Mouse (Mus musculus) forebrain, embryonic 13.5 days (tissue): ENCODE data around the gene Irf2bp2. TPM values are rescaled to one million over a fixed set of nuclear protein-coding genes. Genes with fewer than 3 reads are reported as not detected.

Experiments
- ATAC-seq: fragments of 200-750 bp; cut with Nextera tagmentation; 2 replicates; pipeline ENCODE4 v1.8.0; 2017
- H3K27ac ChIP-seq: fragments of 300-500 bp; sonication (generic); 2 replicates; pipeline ENCODE4 v1.5.1; 2015; ENCODE audit warnings: inconsistent platforms, mild to moderate bottlenecking, moderate library complexity
- H3K27me3 ChIP-seq: fragments of 300-500 bp; sonication (generic); 2 replicates; pipeline ENCODE4 v1.6.1; 2015; ENCODE audit warnings: mild to moderate bottlenecking, inconsistent platforms
- H3K36me3 ChIP-seq: fragments of 300-500 bp; sonication (generic); 2 replicates; pipeline ENCODE4 v1.6.1; 2015; ENCODE audit warnings: mild to moderate bottlenecking, inconsistent platforms; ENCODE audit not compliant: poor library complexity, severe bottlenecking
- H3K4me1 ChIP-seq: fragments of 300-500 bp; sonication (generic); 2 replicates; pipeline ENCODE4 v1.6.1; 2015; ENCODE audit warnings: inconsistent platforms
- H3K4me2 ChIP-seq: fragments of 300-500 bp; sonication (generic); 2 replicates; pipeline ENCODE4 v1.6.1; 2015; ENCODE audit warnings: inconsistent platforms, mild to moderate bottlenecking, moderate library complexity
- H3K4me3 ChIP-seq: fragments of 300-500 bp; sonication (generic); 2 replicates; pipeline ENCODE4 v1.5.1; 2015; ENCODE audit warnings: mild to moderate bottlenecking, inconsistent platforms
- H3K9ac ChIP-seq: fragments of 300-500 bp; sonication (generic); 2 replicates; pipeline ENCODE4 v1.6.1; 2015; ENCODE audit warnings: mild to moderate bottlenecking, inconsistent platforms
- H3K9me3 ChIP-seq: fragments of 300-500 bp; sonication (generic); replicated peaks from 2 replicates; pipeline ENCODE4 v1.6.1; 2016; ENCODE audit warnings: inconsistent platforms
- WGBS: fragments of 180-500 bp; shearing (Covaris S2); methylation state at CpG from one replicate; pipeline ENCODE4 v1.1.7; 2015; 5-methylcytosine and 5-hydroxymethylcytosine counted together
- polyA plus RNA-seq: library from polyadenylated mRNA; unstranded; fragments of >200 nt; fragmentation: Nextera tagmentation; extraction: Ambion mirVana; gene quantifications from 2 replicates; pipeline ENCODE4 v1.2.1, GENCODE M21; 2015

The Irf2bp2 gene
- polyA plus RNA-seq, 1 experiment from 2014 or later = 8.3 TPM

DNA sequence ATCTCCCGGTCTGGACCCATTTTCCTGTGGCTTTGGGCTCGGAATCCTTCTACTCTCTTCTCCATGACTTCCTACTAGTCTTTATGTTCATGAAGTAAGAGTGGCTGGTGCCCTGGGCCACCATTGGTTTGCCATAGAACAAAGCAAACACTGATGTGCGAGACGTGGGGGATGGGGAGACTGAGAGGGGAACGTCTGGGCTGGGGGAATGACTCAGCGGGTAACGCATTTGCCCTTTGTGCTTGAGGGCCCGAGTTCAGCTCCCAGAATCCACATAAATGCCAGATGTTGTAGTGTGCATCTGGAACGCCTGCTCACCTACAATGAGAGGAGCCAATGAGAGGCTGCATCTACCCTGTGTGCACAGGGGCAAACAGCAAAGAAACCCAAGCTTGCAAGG, 36.4 kb downstream of the Irf2bp2 start:
- 25% methylated on average over 9 of the region's 9 CpGs for WGBS
- H3K36me3 ChIP-seq = no peaks in the 10 kb centered on the region
- ATAC-seq = no peak
- no peak overlapping the region for H3K9ac ChIP-seq
- H3K4me2 ChIP-seq = no peak overlapping the region
- H3K4me1 ChIP-seq = peaks cover 5% of the 10 kb centered on the region
- peaks cover 3% of the 10 kb centered on the region; the same call in 1 of the 2 replicates for H3K9me3 ChIP-seq
- no peak overlapping the region for H3K27ac ChIP-seq
- no peaks in the 10 kb centered on the region for H3K27me3 ChIP-seq
- H3K4me3 ChIP-seq = no peak overlapping the region

DNA sequence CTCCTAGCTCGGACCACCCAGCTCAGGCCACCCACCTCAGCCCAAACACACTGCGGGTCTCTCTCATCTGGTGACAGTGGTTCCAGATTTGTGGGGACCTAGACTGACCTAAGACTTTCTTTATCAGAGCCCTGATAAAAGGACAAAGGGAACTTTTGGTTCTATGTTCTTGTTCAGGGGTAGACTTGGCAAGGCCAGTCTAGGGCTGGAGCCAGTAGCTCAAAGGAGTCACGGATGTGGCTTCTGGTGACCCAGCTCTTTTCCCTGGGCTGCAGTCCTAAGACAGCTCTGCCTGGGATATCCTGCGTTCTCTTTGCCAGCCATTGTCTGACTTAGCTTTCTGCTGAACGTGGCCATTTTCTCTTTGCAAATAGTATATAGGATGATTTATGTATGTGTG, 37.1 kb downstream of the Irf2bp2 start:
- no peaks in the 10 kb centered on the region for H3K27me3 ChIP-seq
- H3K9ac ChIP-seq = no peak overlapping the region
- ATAC-seq = no peak
- H3K4me3 ChIP-seq = no peak overlapping the region
- H3K27ac ChIP-seq = no peak overlapping the region
- peaks cover 5% of the 10 kb centered on the region for H3K4me1 ChIP-seq
- no peak overlapping the region for H3K4me2 ChIP-seq
- H3K9me3 ChIP-seq = peaks cover 3% of the 10 kb centered on the region; the same call in 1 of the 2 replicates
- WGBS = 94% methylated on average over 5 of the region's 5 CpGs
- H3K36me3 ChIP-seq = no peaks in the 10 kb centered on the region

DNA sequence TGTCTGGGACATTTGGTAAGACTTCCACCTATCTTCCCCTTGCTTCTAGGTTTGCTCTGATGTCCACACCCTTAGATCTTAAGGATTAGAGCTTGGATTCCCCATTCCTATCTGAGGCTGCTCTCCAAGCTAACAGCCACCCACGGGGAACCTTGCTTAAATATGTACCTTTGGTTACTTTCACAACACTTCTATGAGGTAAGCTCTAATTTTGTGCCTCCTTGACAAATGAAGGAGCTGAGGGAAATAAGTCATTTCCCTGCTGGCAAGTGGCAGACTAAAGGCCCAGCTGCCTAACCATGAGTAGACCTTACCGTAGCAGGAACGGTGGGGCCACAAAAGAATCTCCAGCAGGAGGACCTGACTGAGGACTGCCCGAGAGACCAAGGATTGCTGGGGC, 39.0 kb downstream of the Irf2bp2 start:
- Histone ChIP-seq H3K9me3 (no peaks in the 10 kb centered on the region), H3K27ac (no peak overlapping the region), H3K36me3 (no peaks in the 10 kb centered on the region), H3K4me2 (no peak overlapping the region), H3K9ac (no peak overlapping the region), H3K27me3 (no peaks in the 10 kb centered on the region), H3K4me1 (peaks cover 5% of the 10 kb centered on the region), H3K4me3 (no peak overlapping the region)
- ATAC-seq = no peak
- 86% methylated on average over 4 of the region's 4 CpGs for WGBS

DNA sequence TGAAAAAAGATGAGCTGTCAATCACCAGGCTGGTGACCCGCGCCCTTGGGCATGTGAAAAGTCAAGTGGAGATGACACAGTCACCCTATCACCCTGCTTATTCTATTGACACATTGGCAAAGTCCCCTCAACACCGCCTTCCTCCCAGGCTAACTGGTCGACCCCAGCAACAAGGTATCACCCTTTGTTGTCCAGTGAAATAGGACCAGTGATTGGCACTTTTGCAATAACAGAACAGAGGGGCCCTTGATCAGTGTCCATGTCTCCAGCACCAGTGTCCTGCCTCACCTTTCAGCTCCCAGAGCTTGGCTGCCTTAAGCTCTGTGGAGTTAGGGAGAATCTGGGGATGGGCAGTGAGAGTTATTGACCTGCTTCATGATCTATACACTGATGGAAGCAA, 41.9 kb downstream of the Irf2bp2 start:
- Histone ChIP-seq H3K36me3 (no peaks in the 10 kb centered on the region), H3K9me3 (no peaks in the 10 kb centered on the region), H3K4me1 (no peaks in the 10 kb centered on the region), H3K27me3 (no peaks in the 10 kb centered on the region), H3K9ac (no peak overlapping the region), H3K4me2 (no peak overlapping the region), H3K4me3 (no peak overlapping the region), H3K27ac (no peak overlapping the region)
- ATAC-seq = no peak
- 94% methylated on average over 4 of the region's 4 CpGs for WGBS

DNA sequence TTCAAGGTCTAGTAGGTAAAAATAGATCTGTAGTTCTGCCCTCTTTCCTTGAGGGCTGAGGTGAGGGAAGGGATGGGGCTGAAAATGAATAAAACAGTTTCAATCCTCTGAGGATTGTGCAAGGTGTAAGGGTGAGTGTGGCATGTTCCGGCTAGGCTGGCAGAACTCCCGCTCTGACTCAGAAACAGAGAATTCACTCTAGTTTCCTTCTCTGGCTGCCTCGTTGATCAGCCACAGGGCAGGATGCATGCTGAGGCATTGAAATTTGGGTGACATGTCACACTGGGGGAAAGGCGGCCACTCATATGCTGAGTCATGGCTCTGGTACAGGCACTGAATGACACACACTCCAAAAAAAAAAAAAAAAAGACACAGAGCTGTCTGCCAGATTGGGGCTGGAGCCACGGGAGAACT, 42.8 kb downstream of the Irf2bp2 start:
- WGBS = 82% methylated on average over 5 of the region's 5 CpGs
- Histone ChIP-seq H3K36me3 (no peaks in the 10 kb centered on the region), H3K4me2 (no peak overlapping the region), H3K9ac (no peak overlapping the region), H3K4me3 (no peak overlapping the region), H3K4me1 (no peaks in the 10 kb centered on the region), H3K27me3 (no peaks in the 10 kb centered on the region), H3K9me3 (no peaks in the 10 kb centered on the region), H3K27ac (no peak overlapping the region)
- no peak for ATAC-seq

DNA sequence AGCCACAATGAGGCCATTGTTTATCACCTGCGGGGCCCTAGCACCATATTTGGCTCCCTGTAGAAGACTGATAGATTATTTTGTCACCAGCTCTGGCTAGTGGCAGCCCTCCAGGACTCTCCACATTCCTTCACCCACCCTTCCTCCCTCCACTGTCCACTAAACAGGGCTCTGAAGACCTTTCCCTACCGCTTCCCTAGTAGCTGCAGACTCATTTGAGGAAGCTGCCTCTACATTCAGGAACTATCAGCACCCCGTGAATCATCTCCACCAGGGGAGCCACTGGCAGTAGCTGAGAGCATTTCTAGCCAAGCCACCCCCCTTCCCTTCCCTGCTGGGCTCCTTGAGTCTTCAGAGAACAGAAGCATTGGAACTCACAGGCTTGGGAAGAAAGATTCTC, 45.9 kb downstream of the Irf2bp2 start:
- WGBS = 72% methylated on average over 3 of the region's 3 CpGs

DNA sequence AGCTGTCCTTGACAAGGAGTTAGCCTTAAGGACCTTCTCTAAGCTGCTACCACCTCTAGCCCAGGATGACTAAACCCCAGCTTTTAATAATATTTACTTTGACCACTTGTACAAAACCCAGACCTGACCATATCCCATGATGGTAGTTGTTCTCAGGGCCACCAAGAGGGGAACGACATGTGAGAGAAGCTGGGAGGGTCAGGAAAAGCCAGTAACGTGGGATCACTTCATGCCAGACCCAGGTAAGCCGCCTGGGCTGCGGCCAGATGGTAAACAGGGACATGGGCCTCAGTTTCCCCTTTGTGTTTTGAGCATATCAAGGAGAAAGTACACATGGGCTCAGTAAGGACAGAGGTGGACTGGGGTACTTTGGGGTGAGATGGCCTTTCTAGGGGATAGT, 46.4 kb downstream of the Irf2bp2 start:
- Histone ChIP-seq H3K36me3 (no peaks in the 10 kb centered on the region), H3K27me3 (no peaks in the 10 kb centered on the region), H3K4me2 (no peak overlapping the region), H3K27ac (no peak overlapping the region), H3K4me1 (no peaks in the 10 kb centered on the region), H3K9ac (no peak overlapping the region), H3K4me3 (no peak overlapping the region), H3K9me3 (no peaks in the 10 kb centered on the region)
- WGBS = 95% methylated on average over 4 of the region's 4 CpGs
- ATAC-seq = no peak

More for the DNA sequence above, 45.9 kb downstream of the Irf2bp2 start:
- Histone ChIP-seq H3K4me2 (no peak overlapping the region), H3K4me1 (no peaks in the 10 kb centered on the region), H3K27ac (no peak overlapping the region), H3K9ac (no peak overlapping the region), H3K4me3 (no peak overlapping the region), H3K36me3 (no peaks in the 10 kb centered on the region), H3K27me3 (no peaks in the 10 kb centered on the region), H3K9me3 (no peaks in the 10 kb centered on the region)
- ATAC-seq = no peak

DNA sequence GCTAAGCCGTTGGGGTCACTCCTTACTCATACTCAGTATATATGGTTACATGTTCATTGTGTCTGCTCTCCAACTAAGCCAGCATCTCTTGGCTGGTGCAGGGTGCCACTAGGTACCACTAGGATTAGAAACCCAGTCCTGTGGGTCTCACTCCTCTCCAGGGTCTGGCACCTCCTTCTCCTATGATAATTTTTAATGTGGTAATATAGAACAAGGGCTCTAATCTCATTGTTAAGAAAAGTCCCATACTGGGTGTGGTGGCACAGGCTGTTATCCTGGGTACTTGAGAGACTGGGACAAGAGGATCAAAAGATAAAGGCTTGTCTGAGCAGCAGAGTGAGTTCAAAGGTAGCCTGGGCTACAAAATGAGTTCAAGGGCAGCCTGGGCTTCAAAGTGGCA, 47.3 kb downstream of the Irf2bp2 start:
- Histone ChIP-seq H3K27me3 (no peaks in the 10 kb centered on the region), H3K4me1 (no peaks in the 10 kb centered on the region), H3K9me3 (no peaks in the 10 kb centered on the region), H3K36me3 (no peaks in the 10 kb centered on the region), H3K9ac (no peak overlapping the region), H3K27ac (no peak overlapping the region), H3K4me3 (no peak overlapping the region), H3K4me2 (no peak overlapping the region)
- ATAC-seq = no peak
- 75% methylated on average over 1 of the region's 1 CpGs for WGBS

DNA sequence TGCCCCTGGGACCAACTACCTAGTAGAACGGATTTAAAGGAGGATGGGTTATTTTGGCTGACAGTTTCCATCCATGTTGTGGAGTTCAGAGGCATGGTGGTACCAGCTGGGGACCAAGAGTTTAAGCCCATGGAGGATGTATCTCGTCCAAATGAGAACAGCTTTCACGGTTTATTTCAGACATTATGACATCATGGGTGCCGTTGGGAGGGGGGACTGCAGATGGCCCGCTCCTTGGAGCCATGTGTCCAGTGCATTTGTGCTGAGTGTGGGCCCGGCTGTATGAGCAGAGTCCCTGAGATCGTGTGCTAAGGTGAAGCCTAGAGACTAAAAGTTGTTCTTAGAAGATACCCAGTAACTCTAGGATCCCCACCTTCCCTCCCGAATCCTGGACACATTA, 50.4 kb downstream of the Irf2bp2 start:
- peaks cover 20% of the 10 kb centered on the region for H3K4me1 ChIP-seq
- WGBS = 84% methylated on average over 8 of the region's 8 CpGs

DNA sequence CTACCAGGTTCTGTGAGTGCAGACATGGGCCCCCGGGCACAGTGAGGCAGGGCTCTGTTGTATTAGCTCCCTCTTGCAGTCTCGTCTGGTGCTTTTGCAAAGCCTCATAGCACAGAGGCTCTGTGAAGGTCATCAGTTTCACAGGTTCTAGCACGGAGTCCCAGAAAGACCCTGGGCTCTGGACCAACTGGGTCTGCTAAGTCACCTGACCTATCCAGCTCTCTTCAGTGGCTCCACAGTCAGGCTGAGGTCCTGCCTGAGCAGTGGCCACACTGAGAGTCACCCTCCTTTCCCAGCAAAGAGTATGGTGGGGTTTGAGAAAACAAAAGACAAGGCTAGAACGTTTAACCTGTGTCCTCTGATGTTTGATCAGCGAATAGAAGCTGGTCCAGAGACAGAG, 51.0 kb downstream of the Irf2bp2 start:
- no peak overlapping the region for H3K9ac ChIP-seq
- no peak overlapping the region for H3K4me2 ChIP-seq
- ATAC-seq = no peak
- no peak overlapping the region for H3K27ac ChIP-seq
- no peaks in the 10 kb centered on the region for H3K9me3 ChIP-seq
- 74% methylated on average over 5 of the region's 5 CpGs for WGBS
- no peaks in the 10 kb centered on the region for H3K27me3 ChIP-seq
- peaks cover 27% of the 10 kb centered on the region for H3K4me1 ChIP-seq
- no peak overlapping the region for H3K4me3 ChIP-seq
- no peaks in the 10 kb centered on the region for H3K36me3 ChIP-seq

More for the DNA sequence above, 50.4 kb downstream of the Irf2bp2 start:
- H3K4me3 ChIP-seq = no peak overlapping the region
- H3K36me3 ChIP-seq = no peaks in the 10 kb centered on the region
- H3K9ac ChIP-seq = no peak overlapping the region
- no peak overlapping the region for H3K4me2 ChIP-seq
- H3K27ac ChIP-seq = no peak overlapping the region
- no peaks in the 10 kb centered on the region for H3K27me3 ChIP-seq
- ATAC-seq = no peak
- H3K9me3 ChIP-seq = no peaks in the 10 kb centered on the region

DNA sequence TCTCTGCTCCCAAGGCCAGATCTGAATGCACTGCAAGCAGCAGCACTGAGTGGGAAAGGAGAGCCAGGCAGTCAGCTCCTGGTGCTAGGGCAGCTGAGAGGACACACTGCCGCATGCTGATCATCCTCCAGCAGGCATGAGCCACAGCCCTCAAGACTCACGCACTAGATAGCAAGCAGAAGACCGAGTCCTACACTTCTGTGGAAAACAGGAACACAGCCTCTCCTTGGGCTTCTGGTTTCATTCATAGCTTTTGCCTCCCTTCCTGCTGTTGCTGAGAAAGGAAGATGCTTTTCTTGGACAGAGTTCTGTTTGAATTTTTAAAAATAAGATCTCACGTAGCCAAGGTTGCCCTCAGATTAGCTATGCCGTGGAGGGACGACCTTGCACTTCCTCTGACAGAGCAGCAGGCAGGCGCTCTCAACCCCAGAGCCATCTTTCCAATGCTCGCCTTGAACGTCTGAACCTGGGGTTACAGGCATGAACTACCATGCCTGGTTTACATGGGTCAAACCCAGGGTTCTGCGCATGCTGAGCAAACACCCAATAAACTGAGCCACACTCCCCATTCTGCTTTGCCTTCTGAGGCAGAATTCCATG, 51.6 kb downstream of the Irf2bp2 start:
- Histone ChIP-seq H3K9ac (no peak overlapping the region), H3K4me1 (peaks cover 32% of the 10 kb centered on the region), H3K27ac (no peak overlapping the region), H3K36me3 (no peaks in the 10 kb centered on the region), H3K4me2 (no peak overlapping the region), H3K4me3 (no peak overlapping the region), H3K27me3 (no peaks in the 10 kb centered on the region), H3K9me3 (no peaks in the 10 kb centered on the region)
- ATAC-seq = no peak
- 86% methylated on average over 10 of the region's 10 CpGs for WGBS

DNA sequence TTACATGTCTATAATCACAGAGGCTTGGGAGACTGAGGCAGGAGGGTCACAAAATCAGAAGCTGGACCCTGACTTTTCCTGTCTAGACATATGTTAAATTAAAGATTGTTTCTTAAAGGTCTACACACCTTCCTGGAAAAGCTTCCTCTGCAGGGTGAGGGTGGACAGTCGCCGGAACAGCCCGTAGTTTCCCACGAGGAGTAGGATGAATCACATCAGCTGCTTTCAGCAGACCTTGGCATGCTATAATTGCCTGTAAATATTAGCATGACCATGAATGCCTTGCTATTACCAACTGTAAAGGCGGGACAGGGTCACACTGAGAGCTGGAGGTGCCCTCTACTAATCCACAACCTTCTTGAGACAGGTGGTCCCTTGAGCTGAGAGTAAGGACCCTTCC, 53.5 kb downstream of the Irf2bp2 start:
- H3K36me3 ChIP-seq = no peaks in the 10 kb centered on the region
- no peak overlapping the region for H3K4me3 ChIP-seq
- peaks cover 50% of the 10 kb centered on the region for H3K4me1 ChIP-seq
- 89% methylated on average over 5 of the region's 5 CpGs for WGBS
- H3K9ac ChIP-seq = no peak overlapping the region
- no peaks in the 10 kb centered on the region for H3K27me3 ChIP-seq
- ATAC-seq = no peak
- no peak overlapping the region for H3K4me2 ChIP-seq
- no peaks in the 10 kb centered on the region for H3K9me3 ChIP-seq
- peak overlapping the region; percentile 98; the same call in 1 of the 2 replicates for H3K27ac ChIP-seq
